Mouse (Mus musculus) erythroblast, embryonic 14.5 days (primary cell): ENCODE measurements at regions not wholly inside any gene's neighbourhood (a gene's known extent, or its start where the extent isn't known, plus 50 kb on each side); places are given as distances from the start of the nearest gene placed in this dataset.

Source experiments
- GATA1 ChIP-seq: IDR thresholded peaks from 2 replicates; pipeline ENCODE4 v1.6.1; 2012; ENCODE audit warnings: low read length, inconsistent platforms, mixed read lengths
- TAL1 ChIP-seq: IDR thresholded peaks from 3 replicates; pipeline ENCODE4 v1.6.1; 2012; ENCODE audit warnings: low read length, inconsistent platforms, mixed read lengths

GRCm38 (mm10) chr3:131785524-131785923, 221.0 kb downstream of the Papss1 start:
- no peak for TF ChIP-seq GATA1
- TF ChIP-seq TAL1: no peak
